Mouse (Mus musculus) heart, postnatal 0 days (tissue): ENCODE data around the gene Tmem139. TPM values are rescaled to one million over a fixed set of nuclear protein-coding genes. Genes with fewer than 3 reads are reported as not detected.

Experiments used
- ATAC-seq: fragments of 200-750 bp; cut with Nextera tagmentation; 2 replicates; pipeline ENCODE4 v1.8.0; 2017; ENCODE audit warnings: low read depth, moderate number of reproducible peaks, moderate library complexity; ENCODE audit not compliant: insufficient read depth
- DNase-seq: peaks from one replicate; pipeline ENCODE4 v3.0.0-alpha.2; 2016; ENCODE audit warnings: low spot score
- H3K27ac ChIP-seq: fragments of 300-500 bp; sonication (generic); 2 replicates; pipeline ENCODE4 v1.5.1; 2014; ENCODE audit warnings: low read depth, mild to moderate bottlenecking
- H3K27me3 ChIP-seq: fragments of 300-500 bp; sonication (generic); 2 replicates; pipeline ENCODE4 v1.6.1; 2014; ENCODE audit warnings: low read length, mixed read lengths; ENCODE audit not compliant: control insufficient read depth, insufficient read depth
- H3K36me3 ChIP-seq: fragments of 300-500 bp; sonication (generic); replicated peaks from 2 replicates; pipeline ENCODE4 v1.6.1; 2014; ENCODE audit warnings: low read length, mixed read lengths; ENCODE audit not compliant: control insufficient read depth, insufficient read depth
- H3K4me1 ChIP-seq: fragments of 300-500 bp; sonication (generic); 2 replicates; pipeline ENCODE4 v1.6.1; 2014; ENCODE audit warnings: antibody characterized with exemption; ENCODE audit not compliant: control insufficient read depth, insufficient read depth
- H3K4me2 ChIP-seq: fragments of 300-500 bp; sonication (generic); 2 replicates; pipeline ENCODE4 v1.6.1; 2014; ENCODE audit warnings: low read depth, mild to moderate bottlenecking, low read length, moderate library complexity
- H3K4me3 ChIP-seq: fragments of 300-500 bp; sonication (generic); 2 replicates; pipeline ENCODE4 v1.5.1; 2014; ENCODE audit warnings: low read depth, low read length
- H3K9ac ChIP-seq: fragments of 300-500 bp; sonication (generic); replicated peaks from 2 replicates; pipeline ENCODE4 v1.6.1; 2014; ENCODE audit warnings: low read depth, low read length, mixed read lengths
- H3K9me3 ChIP-seq: fragments of 300-500 bp; sonication (generic); replicated peaks from 2 replicates; pipeline ENCODE4 v1.6.1; 2016; ENCODE audit warnings: low read length; ENCODE audit not compliant: control insufficient read depth
- CTCF ChIP-seq: IDR thresholded peaks from 2 replicates; pipeline ENCODE4 v1.5.1; 2016; ENCODE audit warnings: antibody characterized with exemption, control low read depth, low read depth
- EP300 ChIP-seq: IDR thresholded peaks from 2 replicates; pipeline ENCODE4 v1.6.1; 2016; ENCODE audit warnings: antibody characterized with exemption, low read depth
- WGBS: fragments of 180-500 bp; shearing (Covaris S2); extraction: QIAGEN DNeasy Blood & Tissue Kit; methylation state at CpG from one replicate; pipeline ENCODE4 v1.1.7; 2014; 5-methylcytosine and 5-hydroxymethylcytosine counted together
- polyA plus RNA-seq: library from polyadenylated mRNA; unstranded; fragments of >200 nt; fragmentation: Nextera tagmentation; extraction: Ambion mirVana; gene quantifications from 2 replicates; pipeline ENCODE4 v1.2.1, GENCODE M21; 2015
- total RNA-seq: library from RNA; depleted of rRNA; stranded (reverse); fragments of >200 nt; gene quantifications from 2 replicates; pipeline ENCODE4 v1.2.3, GENCODE M21; 2014; ENCODE audit warnings: low replicate concordance

Tmem139 gene
- total and polyA plus RNA-seq, 2 experiments from 2014 or later: 0.10 TPM; not detected in 1

GRCm38 (mm10) chr6:42247173-42247572, 14.6 kb upstream of the Tmem139 start:
- WGBS: 20% methylated on average over 8 of the region's 8 CpGs

GRCm38 (mm10) chr6:42247981-42248380, 13.8 kb upstream of the Tmem139 start:
- Histone ChIP-seq H3K4me3 (no peak overlapping the region), H3K27me3 (no peaks in the 10 kb centered on the region), H3K27ac (no peak overlapping the region), H3K4me1 (0 out of 2 replicates have a peak, but pooled peaks cover 10% of the 10 kb centered on the region), H3K4me2 (no peak overlapping the region), H3K9ac (no peak overlapping the region), H3K36me3 (no peaks in the 10 kb centered on the region), H3K9me3 (no peaks in the 10 kb centered on the region)
- ATAC-seq (no peak), DNase-seq (no peak)
- no peak for TF ChIP-seq EP300
- no peak for TF ChIP-seq CTCF
- 80% methylated on average over 1 of the region's 1 CpGs for WGBS

More at GRCm38 (mm10) chr6:42247173-42247572, 14.6 kb upstream of the Tmem139 start:
- Histone ChIP-seq H3K36me3 (no peaks in the 10 kb centered on the region), H3K4me1 (0 out of 2 replicates have a peak, but pooled peaks cover 10% of the 10 kb centered on the region), H3K9me3 (no peaks in the 10 kb centered on the region), H3K9ac (no peak overlapping the region), H3K27ac (no peak overlapping the region), H3K4me2 (no peak overlapping the region), H3K4me3 (no peak overlapping the region), H3K27me3 (no peaks in the 10 kb centered on the region)
- DNase-seq (no peak), ATAC-seq (no peak)
- TF ChIP-seq EP300 (no peak), CTCF (no peak)

DNA sequence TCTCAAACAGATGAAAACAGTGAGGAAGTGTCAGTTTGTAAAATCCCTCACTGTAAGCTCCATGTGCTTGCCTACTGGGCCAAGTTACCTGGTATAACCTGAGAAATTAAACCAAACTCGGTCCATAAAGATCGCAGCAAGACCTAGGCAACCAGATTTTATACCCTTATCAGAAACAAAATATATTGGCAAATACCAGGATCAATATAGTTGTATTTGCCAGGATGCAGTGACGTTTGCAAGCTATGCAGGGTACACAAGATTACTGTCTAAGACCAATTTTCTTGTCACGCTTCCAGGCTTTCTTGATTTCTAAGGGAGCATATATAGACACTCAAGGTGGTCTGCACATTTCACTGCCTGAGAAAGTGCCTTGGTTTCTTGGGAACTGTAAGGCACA, 10.0 kb upstream of the Tmem139 start:
- no peak for ATAC-seq

GRCm38 (mm10) chr6:42253103-42253502, 8.7 kb upstream of the Tmem139 start:
- Histone ChIP-seq H3K4me3 (no peak overlapping the region), H3K9ac (no peak overlapping the region), H3K4me1 (no peaks in the 10 kb centered on the region), H3K9me3 (no peaks in the 10 kb centered on the region), H3K27ac (no peak overlapping the region), H3K36me3 (no peaks in the 10 kb centered on the region), H3K27me3 (no peaks in the 10 kb centered on the region), H3K4me2 (no peak overlapping the region)
- DNase-seq (no peak), ATAC-seq (no peak)
- 61% methylated on average over 2 of the region's 2 CpGs for WGBS
- TF ChIP-seq EP300 (no peak), CTCF (no peak)

More for the DNA sequence above, 10.0 kb upstream of the Tmem139 start:
- Histone ChIP-seq H3K9me3 (no peaks in the 10 kb centered on the region), H3K27ac (no peak overlapping the region), H3K4me3 (no peak overlapping the region), H3K27me3 (no peaks in the 10 kb centered on the region), H3K4me2 (no peak overlapping the region), H3K4me1 (0 out of 2 replicates have a peak, but pooled peaks cover under 1% of the 10 kb centered on the region), H3K36me3 (no peaks in the 10 kb centered on the region), H3K9ac (no peak overlapping the region)
- WGBS: 84% methylated on average over 4 of the region's 4 CpGs
- no peak for TF ChIP-seq CTCF
- TF ChIP-seq EP300: no peak
- no peak for DNase-seq

GRCm38 (mm10) chr6:42257303-42257863, 4.4 kb upstream of the Tmem139 start:
- Histone ChIP-seq H3K36me3 (no peaks in the 10 kb centered on the region), H3K27ac (no peak overlapping the region), H3K4me1 (no peaks in the 10 kb centered on the region), H3K4me2 (no peak overlapping the region), H3K27me3 (no peaks in the 10 kb centered on the region), H3K4me3 (no peak overlapping the region), H3K9me3 (no peaks in the 10 kb centered on the region), H3K9ac (no peak overlapping the region)
- TF ChIP-seq EP300 (no peak), CTCF (peak; percentile 59)
- no peak for ATAC-seq
- DNase-seq: peak; percentile 23
- WGBS: 16% methylated on average over 11 of the region's 11 CpGs

DNA sequence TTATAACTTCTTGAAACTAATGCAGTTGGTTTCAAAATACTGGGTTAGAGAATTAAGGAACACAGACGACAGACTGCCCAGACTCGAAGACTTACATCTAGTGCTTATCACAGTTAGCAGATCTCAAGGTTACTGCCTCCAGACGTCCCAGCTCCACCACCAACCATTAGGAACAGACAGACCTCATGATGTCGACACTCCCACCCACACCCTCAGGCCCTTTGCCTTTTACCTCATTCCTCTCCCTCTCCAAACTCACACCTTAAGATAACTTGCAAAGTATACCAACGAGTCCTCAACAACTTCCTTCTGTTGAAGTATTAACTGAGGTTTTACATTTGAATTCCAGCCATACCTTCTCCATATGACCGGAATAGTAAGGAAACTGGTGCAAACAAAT, 1.3 kb upstream of the Tmem139 start:
- H3K4me1 ChIP-seq: no peaks in the 10 kb centered on the region
- ATAC-seq (no peak), DNase-seq (no peak)
- no peaks in the 10 kb centered on the region for H3K36me3 ChIP-seq
- H3K4me2 ChIP-seq: no peak overlapping the region
- no peaks in the 10 kb centered on the region for H3K9me3 ChIP-seq
- no peak overlapping the region for H3K9ac ChIP-seq
- H3K27me3 ChIP-seq: no peaks in the 10 kb centered on the region
- 36% methylated on average over 6 of the region's 6 CpGs for WGBS
- H3K4me3 ChIP-seq: no peak overlapping the region
- no peak overlapping the region for H3K27ac ChIP-seq
- TF ChIP-seq EP300 (no peak), CTCF (no peak)
